Mouse (Mus musculus) CD4-positive helper T cell, adult 2 months (primary cell): ENCODE measurements at regions not wholly inside any gene's neighbourhood (a gene's known extent, or its start where the extent isn't known, plus 50 kb on each side); places are given as distances from the start of the nearest gene placed in this dataset.

Source experiments
- DNase-seq: peaks from one replicate; pipeline ENCODE4 v3.0.0-alpha.2; 2012; ENCODE audit warnings: low read depth, missing footprints, low spot score

DNA sequence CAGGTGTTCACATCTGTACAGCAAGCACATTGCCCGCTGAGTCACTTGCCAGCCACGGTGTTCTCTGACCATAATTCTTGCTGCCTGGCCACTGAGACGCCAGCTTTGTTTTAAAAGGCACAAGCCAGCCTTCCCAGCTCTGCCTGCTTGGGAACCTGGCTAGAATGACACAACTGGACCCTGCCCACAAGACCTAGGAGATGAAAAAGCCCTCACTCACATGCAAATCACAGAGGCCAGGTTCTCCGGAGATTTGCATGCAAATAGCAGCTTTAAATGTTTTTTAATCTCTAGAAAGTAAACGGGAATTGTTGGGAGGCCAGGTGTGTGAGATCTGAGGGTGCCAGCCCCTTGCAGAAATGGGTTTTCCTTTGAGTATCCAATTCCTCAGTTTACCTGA, 71.9 kb downstream of the 1810010D01Rik start:
- no peak for DNase-seq

DNA sequence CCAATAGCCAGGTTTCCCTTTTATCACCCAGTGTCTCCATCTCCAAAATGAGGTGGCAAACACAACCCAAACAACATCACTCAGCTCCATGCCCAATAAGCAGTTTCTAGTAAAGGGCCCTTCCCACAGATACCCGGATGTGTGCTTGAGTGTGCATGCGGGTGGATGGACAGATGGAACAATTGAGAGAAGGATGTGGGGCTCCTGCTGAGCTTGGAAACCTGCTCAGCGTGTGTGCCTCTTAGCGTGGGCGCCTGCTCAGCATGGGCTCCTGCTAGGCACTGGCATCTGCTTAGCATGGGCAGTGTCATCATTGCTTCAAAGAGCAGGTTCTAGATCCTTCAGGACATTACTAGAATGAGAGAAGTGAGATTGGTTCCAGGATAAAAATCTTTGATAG, 75.4 kb downstream of the 1810010D01Rik start:
- DNase-seq: no peak

DNA sequence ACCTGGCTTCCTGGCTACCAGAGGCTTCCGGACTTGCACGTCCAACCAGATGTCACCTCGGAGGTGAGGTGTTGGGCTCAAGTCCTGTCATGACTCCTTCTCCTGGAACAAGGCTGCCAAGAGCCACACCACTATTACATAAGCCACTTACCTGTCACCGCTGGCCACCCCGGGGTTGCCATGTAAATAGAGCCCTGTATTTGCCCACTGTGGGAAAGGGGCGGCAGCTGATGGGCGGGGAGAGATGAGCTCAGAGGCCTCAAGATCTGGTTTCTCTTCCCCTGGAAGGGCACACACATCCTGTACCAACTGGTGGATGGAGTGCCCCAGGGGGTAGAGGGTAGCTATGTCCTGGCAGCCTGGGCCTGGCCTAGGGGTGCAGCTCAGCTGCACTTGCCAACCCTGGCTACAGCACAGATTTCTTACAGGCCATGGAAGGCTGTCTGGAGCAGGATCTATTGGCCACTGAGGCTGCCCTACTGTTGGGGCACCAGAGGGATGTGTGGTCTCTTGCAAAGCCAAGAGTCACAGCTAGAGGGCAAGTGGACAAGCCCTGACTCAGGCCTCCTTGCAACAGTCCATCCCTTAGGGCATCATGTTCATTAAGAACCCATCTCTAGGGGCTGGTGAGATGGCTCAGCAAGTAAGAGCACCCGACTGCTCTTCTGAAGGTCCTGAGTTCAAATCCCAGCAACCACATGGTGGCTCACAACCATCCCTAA, 76.3 kb downstream of the 1810010D01Rik start:
- no peak for DNase-seq

DNA sequence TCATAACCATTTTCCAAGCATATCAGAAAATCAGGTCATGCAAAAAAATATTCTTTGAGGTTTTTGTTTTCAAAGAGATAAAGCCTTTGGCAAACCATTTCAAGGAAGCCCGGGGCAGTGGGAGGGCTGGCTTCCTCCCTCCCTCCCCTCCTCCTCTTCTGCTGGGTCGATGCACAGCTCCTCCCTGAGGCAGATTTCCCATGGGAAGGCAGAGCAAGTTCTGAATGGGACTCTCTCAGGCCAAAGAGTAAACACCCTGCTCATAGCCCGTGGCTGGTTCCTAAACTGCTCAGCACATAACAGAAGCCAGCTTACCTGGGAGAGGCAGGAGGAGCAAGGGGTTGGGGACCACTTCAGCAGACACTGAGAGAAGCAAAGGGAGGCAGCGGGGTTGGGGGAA, 77.9 kb downstream of the 1810010D01Rik start:
- DNase-seq: no peak

DNA sequence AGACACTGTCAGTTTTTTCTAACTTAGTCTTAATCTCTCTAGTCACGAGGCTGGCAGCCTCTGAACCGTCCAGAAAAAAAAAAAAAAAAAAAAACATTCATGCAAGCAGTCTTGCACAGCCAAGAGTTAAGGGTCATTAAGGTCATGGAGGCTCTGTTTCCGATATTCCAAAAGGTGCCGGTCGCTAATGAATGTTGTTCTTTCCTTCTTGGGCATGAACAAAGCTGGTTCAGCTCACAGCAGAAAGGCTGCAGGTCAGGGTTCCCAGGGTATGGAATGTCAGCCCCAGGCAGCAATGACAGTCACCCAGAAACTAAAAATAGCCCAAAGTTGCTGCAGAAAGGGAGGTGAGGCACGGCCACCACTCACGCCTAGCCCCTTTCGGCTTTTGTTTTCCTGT, 80.3 kb downstream of the 1810010D01Rik start:
- DNase-seq: no peak

DNA sequence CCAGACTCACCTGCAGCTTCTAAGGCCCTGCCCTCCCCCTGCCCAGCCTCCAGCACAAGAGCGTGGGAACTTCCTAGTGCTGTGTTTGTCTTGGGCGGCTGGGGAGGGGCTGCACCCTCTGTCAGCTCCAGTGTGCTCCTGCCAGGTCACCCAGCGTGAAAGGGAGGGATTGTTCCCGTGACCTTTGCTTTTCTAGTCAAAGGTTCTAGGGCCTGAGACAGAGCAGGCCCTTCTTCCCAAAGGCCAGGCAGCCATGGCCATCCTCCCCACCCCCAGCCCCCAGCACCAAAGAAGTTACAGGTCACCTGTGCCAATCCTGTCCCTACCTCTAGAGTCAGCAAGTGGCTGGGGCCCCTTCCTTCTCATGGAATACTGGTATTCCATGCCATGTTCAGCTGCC, 80.7 kb downstream of the 1810010D01Rik start:
- no peak for DNase-seq

DNA sequence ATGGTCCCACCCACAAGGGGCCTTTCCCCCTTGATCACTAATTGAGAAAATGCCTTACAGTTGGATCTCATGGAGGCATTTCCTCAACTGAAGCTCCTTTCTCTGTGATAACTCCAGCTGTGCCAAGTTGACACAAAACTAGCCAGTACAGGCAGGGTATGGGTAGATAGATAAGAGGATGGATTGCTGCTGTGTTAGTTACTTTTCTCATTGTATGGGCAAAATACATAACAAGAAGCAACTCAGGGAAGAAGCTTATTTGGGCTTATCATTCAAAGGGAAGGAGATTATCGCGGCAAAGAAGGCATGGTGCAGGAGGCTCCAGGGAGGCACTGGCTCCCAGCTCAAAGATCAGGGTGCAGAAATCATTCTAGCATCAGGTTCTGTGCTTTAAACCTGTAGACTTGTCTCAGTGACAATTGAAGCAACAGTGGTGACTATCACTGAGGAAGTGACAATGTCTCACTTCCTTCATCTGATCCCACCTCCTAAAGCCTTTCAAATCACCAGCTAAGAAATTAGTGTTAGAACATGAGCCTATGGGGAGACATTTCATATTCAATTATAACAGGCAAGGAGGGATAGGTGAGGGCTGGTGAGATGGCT, 83.8 kb downstream of the 1810010D01Rik start:
- no peak for DNase-seq

DNA sequence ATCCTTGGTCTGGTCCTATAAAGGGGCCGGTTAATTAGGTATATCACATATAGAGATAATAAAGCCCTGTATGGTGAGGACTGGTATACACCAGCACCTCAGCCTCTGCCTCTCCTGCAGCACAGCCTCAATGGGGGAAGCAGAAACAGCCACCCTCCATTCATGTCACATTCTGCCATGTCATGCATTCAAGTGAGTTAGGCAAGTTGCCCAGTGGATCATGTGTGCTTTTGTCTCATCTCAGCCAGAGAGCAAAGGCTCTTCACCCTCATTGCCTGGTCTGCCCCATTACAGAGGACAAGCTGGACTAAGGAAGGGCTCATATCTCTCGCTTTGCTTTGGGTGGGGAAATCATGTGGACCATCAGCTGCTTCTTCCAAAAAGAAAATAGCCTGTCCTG, 85.4 kb downstream of the 1810010D01Rik start:
- DNase-seq: no peak

DNA sequence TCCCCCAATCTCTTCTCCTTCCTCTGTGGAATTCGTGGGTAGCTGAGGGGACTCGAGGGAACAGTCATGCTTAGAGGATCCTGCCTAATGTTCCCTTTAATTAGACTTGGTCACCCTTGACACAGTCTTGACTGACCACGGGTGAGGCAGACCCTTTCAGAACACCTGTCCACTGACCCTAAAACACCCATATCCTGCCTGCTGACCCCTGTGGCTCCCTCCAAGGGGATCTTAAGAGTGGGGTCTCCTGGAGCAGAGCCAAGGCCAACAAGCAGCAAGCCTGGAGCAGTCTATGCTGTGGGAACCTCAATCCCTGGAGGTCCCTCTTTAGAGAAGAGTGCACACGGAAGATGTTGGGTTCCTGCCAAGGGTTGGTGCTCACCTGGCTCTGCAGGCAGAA, 89.5 kb downstream of the 1810010D01Rik start:
- DNase-seq: no peak

DNA sequence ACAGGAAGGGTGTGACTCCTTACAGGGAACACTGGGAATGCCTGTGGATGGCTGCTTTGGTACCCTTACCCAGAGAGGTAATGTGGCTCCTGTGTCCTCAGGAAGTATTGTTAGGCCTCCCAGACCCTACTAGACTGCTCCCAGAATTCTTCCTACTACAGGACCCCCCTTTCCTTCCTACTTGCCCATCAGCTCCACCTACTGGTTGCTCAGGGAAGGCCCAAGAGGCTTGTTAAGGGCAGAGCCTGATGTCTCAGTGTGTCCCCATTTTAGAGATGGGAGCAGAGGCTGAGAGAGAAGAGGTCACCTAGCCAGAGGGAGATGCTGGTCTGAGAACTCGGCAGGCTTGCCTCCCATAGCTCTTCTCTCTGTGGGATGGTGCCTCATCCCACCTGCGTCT, 93.3 kb downstream of the 1810010D01Rik start:
- DNase-seq: no peak

DNA sequence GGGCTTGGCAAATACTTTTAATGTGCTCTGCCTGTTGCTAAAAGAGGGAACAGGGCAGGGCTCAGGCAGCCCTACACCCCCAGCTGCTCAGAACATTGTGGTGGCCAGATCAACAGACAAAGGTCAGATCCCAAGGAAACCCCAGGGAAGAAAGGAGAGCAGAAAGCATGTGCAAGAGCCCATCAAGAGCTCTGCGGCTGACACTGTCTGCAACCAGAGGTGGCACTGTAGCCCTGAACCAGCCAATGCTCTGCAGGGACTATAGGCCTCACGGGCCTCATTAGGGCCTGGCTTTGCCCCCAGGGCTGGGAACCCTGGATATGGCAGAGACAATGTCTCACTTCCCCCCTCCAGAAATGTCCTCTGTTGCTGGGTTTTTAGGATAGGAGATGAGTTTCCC, 93.8 kb downstream of the 1810010D01Rik start:
- DNase-seq: no peak

DNA sequence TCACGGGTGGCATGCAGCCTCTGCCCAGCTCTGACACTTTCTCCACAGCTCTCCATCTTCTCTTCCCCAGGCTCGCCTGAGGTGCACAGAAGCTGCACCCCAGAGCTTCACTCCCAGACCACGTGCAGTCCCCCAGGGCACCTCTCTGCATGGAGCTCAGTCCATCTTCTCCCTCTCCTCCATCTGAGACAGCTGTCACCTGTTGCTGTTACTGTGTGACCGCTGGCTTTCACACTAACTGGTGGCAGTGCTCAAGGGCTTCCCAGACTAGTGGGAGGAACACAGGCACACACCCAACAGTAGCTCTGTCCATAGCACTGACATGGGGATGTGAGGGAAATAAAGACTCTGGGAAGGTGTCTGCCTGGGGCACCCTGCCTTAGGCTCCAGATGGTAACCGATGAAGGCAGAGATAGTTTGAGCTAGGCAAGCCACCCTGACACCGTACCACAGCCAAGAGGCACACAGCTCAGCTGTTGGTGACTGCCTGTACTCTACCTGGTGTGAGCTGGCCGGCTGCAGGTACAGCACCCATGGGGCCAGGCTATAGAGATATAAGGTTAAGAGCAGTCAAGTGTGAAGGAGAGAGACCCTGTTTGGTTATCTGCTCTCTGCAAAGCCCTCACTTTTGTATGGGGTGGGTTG, 94.9 kb downstream of the 1810010D01Rik start:
- DNase-seq: no peak

DNA sequence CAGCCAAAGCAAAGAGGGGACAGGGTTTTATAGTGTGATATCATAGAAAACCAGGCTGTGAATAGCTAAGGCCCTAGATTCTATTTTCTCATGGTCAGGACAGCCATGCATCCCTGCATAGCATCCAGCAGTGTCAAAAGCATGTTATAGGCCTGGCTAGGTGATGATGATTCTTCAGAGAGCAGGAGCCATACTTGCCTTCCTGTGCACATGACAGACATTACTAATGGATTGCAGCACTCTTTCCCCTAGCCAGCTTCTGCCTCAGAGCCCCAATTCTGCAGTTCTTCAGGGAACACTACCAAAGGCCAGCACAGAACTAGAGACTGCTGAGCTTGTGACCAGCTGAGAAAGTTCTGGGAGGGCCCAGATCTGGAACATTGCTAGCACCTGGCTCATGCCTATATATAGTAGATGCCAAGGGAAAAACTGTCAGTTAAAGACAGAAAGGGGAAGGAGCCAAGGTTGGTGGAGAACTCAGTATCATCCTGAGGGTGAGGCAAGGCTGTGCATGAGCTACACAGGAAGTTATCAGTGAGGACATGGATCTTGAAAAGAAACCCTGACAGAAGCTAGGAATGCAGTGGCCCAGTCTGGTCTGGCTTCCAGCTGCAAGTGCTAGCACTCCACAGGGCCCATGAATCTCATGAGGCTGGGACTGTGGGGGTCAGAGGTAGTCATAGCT, 95.6 kb downstream of the 1810010D01Rik start:
- DNase-seq: peak; percentile 43

DNA sequence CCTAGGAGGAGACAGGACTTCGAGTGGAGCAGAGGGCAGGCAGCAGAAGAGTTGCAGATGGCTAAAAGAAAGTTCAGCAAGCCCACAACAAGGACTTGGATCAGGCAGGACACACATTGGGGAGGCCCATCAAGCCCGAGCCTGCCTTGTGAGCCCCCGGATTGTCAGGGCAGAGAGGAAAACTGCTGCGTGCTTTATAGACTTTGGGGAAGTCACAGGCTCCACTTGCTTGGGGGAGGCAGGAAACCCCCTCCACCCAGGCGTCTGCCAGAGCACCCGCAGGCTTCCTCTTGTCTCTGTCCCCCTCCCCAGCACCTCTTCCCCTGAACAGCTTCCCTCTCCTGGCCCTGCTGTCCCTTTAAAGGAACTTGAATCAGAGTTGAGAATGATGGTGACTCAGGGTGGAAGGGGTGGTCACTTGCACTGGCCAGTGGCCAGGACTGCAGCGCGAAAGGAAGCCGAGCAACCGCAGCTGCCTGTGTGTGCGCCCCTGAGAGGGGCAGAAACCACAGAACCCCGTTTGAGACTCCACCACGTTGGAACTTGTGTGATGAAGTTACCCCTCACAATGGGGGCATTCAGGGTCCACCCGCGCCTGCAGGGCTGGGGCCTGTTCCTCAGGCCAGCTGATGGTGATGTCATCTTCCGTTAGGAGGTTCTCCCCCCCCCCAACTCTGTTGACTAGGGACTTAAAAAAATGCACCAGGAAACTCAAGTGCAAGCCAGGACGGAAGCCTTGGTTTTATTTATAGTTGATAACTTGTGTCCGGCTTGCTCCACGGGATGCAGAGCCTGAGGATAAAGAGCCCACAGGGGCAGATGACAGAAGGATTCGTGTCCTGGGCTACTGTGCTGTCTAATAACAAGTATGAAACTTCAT, 96.4 kb downstream of the 1810010D01Rik start:
- DNase-seq: peak; percentile 55

DNA sequence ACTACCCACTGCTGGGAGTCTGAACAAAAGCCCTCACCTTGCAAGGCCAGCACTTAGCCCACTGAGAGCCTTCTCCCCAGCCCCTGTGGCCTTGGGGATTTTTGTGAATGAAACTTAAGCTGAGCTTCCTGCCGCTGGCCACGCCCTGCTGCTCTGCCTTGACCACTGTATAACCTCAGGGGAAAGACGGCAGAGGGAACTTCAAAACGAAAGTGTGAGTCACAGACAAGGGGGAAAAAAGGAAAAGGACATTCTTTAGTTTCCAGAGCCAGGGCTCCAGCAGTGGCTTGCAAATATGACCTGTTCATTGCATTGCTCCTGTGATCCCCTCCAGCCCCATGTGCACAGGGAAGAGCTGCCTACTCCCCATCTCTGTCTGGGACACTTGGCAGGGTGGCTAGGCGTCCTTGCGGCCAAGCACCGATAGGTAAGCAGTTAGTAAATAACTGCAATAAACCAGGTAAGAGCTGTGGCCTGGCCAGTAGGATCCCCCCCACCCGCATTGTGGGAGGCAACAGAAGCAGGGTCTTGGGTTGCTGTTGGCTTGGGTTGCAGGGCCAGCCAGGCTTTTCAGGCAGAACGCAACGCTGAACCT, 97.2 kb downstream of the 1810010D01Rik start:
- DNase-seq: peak; percentile 35

DNA sequence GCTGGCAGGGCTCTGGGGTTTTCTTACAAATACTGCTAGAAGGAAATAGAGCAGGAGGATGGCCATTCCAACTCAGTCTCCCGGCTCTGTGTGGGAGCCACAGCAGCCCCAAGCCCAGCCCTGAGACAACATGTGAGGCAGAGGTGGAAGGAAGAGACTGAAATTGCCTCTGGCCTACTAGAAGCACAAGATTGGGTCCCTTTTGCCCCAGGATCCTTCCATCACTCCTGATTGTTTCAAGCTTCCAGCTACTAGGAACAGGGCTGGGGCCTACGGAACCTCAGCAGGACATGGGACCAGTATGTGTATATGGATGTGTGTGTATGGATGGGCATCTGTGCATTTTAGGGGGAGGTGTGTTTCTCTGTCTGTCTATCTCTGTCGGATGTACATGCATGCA, 97.9 kb downstream of the 1810010D01Rik start:
- no peak for DNase-seq

DNA sequence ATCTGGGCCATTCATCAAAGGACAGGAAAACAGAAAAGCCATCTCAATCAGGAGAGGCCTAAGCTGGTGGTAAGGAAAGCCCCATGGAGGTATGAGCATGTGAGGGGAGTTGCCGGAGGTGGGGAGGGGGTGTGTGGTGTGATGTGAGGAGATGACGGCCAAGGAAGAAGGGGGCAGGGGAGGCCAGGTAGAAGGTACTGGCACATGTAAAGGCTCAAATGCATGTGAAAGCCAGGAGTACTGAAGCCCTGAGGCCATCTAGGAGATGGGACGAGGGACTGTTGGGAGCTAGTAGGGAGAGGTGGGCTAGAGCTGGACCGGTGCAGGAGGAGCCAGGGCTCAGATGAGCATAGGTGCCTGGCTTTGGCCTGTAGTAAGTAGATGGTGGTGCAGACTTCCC, 98.4 kb downstream of the 1810010D01Rik start:
- no peak for DNase-seq

DNA sequence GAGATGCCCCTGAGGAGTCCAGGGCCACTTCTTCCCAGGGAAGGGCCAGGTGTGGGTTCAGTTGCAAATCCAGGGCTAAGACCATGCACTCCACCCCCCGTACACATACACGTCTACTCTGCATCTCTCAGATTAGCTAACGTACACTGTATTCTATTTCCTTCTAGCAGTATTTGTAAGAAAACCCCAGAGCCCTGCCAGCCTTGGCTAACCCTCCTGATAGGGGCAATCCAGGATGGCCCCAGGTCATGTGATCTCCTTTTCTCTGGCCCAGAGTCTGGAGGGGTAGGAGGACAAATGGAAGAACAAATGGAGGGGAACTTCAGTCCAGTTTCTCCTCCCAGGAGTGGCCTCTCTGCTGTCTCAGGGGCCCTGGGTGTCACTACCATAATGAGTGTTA, 98.9 kb downstream of the 1810010D01Rik start:
- no peak for DNase-seq

DNA sequence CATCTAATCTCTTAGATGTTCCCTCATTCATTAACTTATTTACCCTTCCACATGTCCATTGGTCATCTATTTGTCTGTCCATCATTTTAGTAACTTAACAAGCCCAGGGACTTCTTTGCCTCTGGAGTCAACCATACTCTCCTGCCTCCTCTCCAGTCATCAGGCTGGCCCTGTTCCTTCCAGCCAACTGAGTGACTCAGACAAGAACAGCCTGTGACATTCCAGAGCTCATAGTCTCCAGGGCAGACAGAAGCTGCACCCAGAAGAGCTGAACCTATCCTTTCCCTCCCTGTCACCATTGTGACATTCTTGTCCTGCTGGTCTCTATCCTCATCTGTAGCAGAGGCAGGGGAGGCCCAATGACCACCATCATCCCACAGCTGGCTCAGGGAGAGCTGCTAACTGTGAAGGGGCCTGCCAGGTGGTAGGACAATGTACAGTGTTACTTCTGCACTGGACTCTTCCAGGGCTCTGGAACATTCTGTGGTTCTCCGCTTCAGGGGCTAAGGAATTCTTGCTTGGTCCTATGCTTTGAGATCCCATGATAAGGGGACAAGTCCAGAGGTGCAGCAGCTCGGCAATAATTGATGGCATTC, 100.2 kb downstream of the 1810010D01Rik start:
- DNase-seq: no peak

DNA sequence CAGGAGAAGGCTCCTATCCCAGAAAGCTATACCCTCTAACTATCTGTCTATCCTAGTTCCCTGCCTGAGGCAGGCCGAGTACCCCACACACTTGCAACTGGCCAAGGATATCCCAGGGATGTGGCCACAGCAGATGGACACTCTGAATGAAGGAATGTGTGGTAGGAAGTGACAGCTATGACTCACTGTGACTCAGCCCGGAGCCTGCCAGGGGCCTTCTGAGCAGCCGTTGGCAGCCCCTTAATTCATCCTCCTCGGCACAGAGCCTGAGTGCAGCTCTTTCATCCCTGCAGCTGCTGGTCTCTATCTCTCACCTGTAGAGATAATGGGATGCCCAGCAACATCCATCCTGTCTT, 101.4 kb downstream of the 1810010D01Rik start:
- no peak for DNase-seq
